Mouse (Mus musculus) lung, embryonic 14.5 days (tissue): Measurements from ENCODE around the gene Col6a1. TPM values are rescaled to one million over a fixed set of nuclear protein-coding genes. Genes with fewer than 3 reads are reported as not detected.

Experiments used
- ATAC-seq: fragments of 200-750 bp; cut with Nextera tagmentation; 2 replicates; pipeline ENCODE4 v1.8.0; 2017; ENCODE audit warnings: mild to moderate bottlenecking, moderate TSS enrichment, moderate library complexity; ENCODE audit not compliant: insufficient read depth
- DNase-seq: peaks from one replicate; pipeline ENCODE4 v3.0.0-alpha.2; 2015
- H3K27ac ChIP-seq: fragments of 300-500 bp; sonication (generic); 2 replicates; pipeline ENCODE4 v1.5.1; 2014; ENCODE audit warnings: low read depth, mild to moderate bottlenecking, moderate library complexity
- H3K27me3 ChIP-seq: fragments of 300-500 bp; sonication (generic); 2 replicates; pipeline ENCODE4 v1.6.1; 2014; ENCODE audit warnings: low read length, control low read depth; ENCODE audit not compliant: insufficient read depth
- H3K36me3 ChIP-seq: fragments of 300-500 bp; sonication (generic); 2 replicates; pipeline ENCODE4 v1.6.1; 2014; ENCODE audit warnings: control low read depth; ENCODE audit not compliant: insufficient read depth
- H3K4me1 ChIP-seq: fragments of 300-500 bp; sonication (generic); 2 replicates; pipeline ENCODE4 v1.6.1; 2014; ENCODE audit warnings: antibody characterized with exemption, control low read depth; ENCODE audit not compliant: insufficient read depth
- H3K4me2 ChIP-seq: fragments of 300-500 bp; sonication (generic); 2 replicates; pipeline ENCODE4 v1.6.1; 2014; ENCODE audit warnings: mild to moderate bottlenecking
- H3K4me3 ChIP-seq: fragments of 300-500 bp; sonication (generic); 2 replicates; pipeline ENCODE4 v1.5.1; 2014; ENCODE audit warnings: low read depth, low read length
- H3K9ac ChIP-seq: fragments of 300-500 bp; sonication (generic); 2 replicates; pipeline ENCODE4 v1.6.1; 2014
- H3K9me3 ChIP-seq: fragments of 300-500 bp; sonication (generic); 2 replicates; pipeline ENCODE4 v1.6.1; 2016; ENCODE audit warnings: low read depth, low read length, control low read depth
- CTCF ChIP-seq: IDR thresholded peaks from 2 replicates; pipeline ENCODE4 v1.5.1; 2016; ENCODE audit warnings: antibody characterized with exemption, low read depth
- WGBS: fragments of 180-500 bp; shearing (Covaris S2); extraction: QIAGEN DNeasy Blood & Tissue Kit; methylation state at CpG from one replicate; pipeline ENCODE4 v1.1.7; 2014; 5-methylcytosine and 5-hydroxymethylcytosine counted together
- polyA plus RNA-seq: library from polyadenylated mRNA; unstranded; fragments of >200 nt; fragmentation: Nextera tagmentation; extraction: Ambion mirVana; gene quantifications from 2 replicates; pipeline ENCODE4 v1.2.1, GENCODE M21; 2014

The Col6a1 gene
- polyA plus RNA-seq, 1 experiment from 2014 or later, result 215 TPM

- Histone ChIP-seq H3K4me2 (peak overlapping the region; percentile 50), H3K9ac (peak overlapping the region; percentile 36), H3K27me3 (no peaks in the 10 kb centered on the region), H3K9me3 (no peaks in the 10 kb centered on the region), H3K4me1 (peaks cover 30% of the 10 kb centered on the region), H3K4me3 (peak overlapping the region; percentile 10; the same call in 1 of the 2 replicates), H3K27ac (peak overlapping the region; percentile 96), H3K36me3 (no peaks in the 10 kb centered on the region)
- ATAC-seq (peak; percentile 94), DNase-seq (peak; percentile 99)
- 9% methylated on average over 17 of the region's 17 CpGs for WGBS
- peak; percentile 85 for TF ChIP-seq CTCF
These were observed 7.1 kb upstream of the Col6a1 start for GRCm38 (mm10) chr10:76732881-76733676.

- no peak for DNase-seq
- H3K27me3 ChIP-seq, result no peaks in the 10 kb centered on the region
- no peak for TF ChIP-seq CTCF
- H3K4me2 ChIP-seq, result peak overlapping the region; percentile 50
- ATAC-seq, result no peak
- H3K27ac ChIP-seq, result peak overlapping the region; percentile 96
- whole genome bisulfite sequencing, result 41% methylated on average over 6 of the region's 6 CpGs
- H3K4me1 ChIP-seq, result peaks cover 34% of the 10 kb centered on the region
- no peaks in the 10 kb centered on the region for H3K36me3 ChIP-seq
- H3K4me3 ChIP-seq, result peak overlapping the region; percentile 10; the same call in 1 of the 2 replicates
- peak overlapping the region; percentile 6 for H3K9ac ChIP-seq
- no peaks in the 10 kb centered on the region for H3K9me3 ChIP-seq
These were observed 6.4 kb upstream of the Col6a1 start for GRCm38 (mm10) chr10:76732391-76732790.

GRCm38 (mm10) chr10:76731621-76732239 lies 5.8 kb upstream of the Col6a1 start:
- Histone ChIP-seq H3K9me3 (no peaks in the 10 kb centered on the region), H3K4me3 (no peak overlapping the region), H3K27me3 (no peaks in the 10 kb centered on the region), H3K4me2 (no peak overlapping the region), H3K27ac (peak overlapping the region; percentile 96), H3K4me1 (peaks cover 41% of the 10 kb centered on the region), H3K9ac (peak overlapping the region; percentile 16; the same call in 1 of the 2 replicates), H3K36me3 (no peaks in the 10 kb centered on the region)
- ATAC-seq, result no peak
- DNase-seq, result peak; percentile 40
- no peak for TF ChIP-seq CTCF
- WGBS, result 47% methylated on average over 20 of the region's 20 CpGs

- no peak for TF ChIP-seq CTCF
- Histone ChIP-seq H3K27me3 (no peaks in the 10 kb centered on the region), H3K27ac (peak overlapping the region; percentile 5; the same call in 1 of the 2 replicates), H3K36me3 (no peaks in the 10 kb centered on the region), H3K4me3 (no peak overlapping the region), H3K9ac (no peak overlapping the region), H3K4me1 (peaks cover 44% of the 10 kb centered on the region), H3K9me3 (no peaks in the 10 kb centered on the region), H3K4me2 (no peak overlapping the region)
- ATAC-seq (no peak), DNase-seq (no peak)
- 74% methylated on average over 19 of the region's 19 CpGs for WGBS
These were observed 4.0 kb upstream of the Col6a1 start for GRCm38 (mm10) chr10:76729631-76730620.

GRCm38 (mm10) chr10:76728369-76728768 lies 2.4 kb upstream of the Col6a1 start:
- Histone ChIP-seq H3K36me3 (peaks cover 3% of the 10 kb centered on the region; the same call in 1 of the 2 replicates), H3K4me1 (peaks cover 36% of the 10 kb centered on the region), H3K27ac (0 out of 2 replicates have a peak overlapping the region, but pooled peaks have one; percentile 24), H3K4me3 (no peak overlapping the region), H3K9ac (no peak overlapping the region), H3K9me3 (no peaks in the 10 kb centered on the region), H3K4me2 (no peak overlapping the region), H3K27me3 (no peaks in the 10 kb centered on the region)
- WGBS, result 15% methylated on average over 11 of the region's 11 CpGs
- peak; percentile 86 for TF ChIP-seq CTCF
- no peak for ATAC-seq
- peak; percentile 95 for DNase-seq

- no peak overlapping the region for H3K4me3 ChIP-seq
- DNase-seq (no peak), ATAC-seq (no peak)
- H3K4me2 ChIP-seq, result no peak overlapping the region
- H3K27me3 ChIP-seq, result no peaks in the 10 kb centered on the region
- peaks cover 14% of the 10 kb centered on the region for H3K36me3 ChIP-seq
- TF ChIP-seq CTCF, result no peak
- WGBS, result 74% methylated on average over 7 of the region's 7 CpGs
- no peaks in the 10 kb centered on the region for H3K9me3 ChIP-seq
- H3K4me1 ChIP-seq, result peaks cover 27% of the 10 kb centered on the region
- peak overlapping the region; percentile 15; the same call in 1 of the 2 replicates for H3K27ac ChIP-seq
- H3K9ac ChIP-seq, result no peak overlapping the region
These were observed 1.3 kb upstream of the Col6a1 start for GRCm38 (mm10) chr10:76727301-76727700.
